In the genomic region with DNA sequence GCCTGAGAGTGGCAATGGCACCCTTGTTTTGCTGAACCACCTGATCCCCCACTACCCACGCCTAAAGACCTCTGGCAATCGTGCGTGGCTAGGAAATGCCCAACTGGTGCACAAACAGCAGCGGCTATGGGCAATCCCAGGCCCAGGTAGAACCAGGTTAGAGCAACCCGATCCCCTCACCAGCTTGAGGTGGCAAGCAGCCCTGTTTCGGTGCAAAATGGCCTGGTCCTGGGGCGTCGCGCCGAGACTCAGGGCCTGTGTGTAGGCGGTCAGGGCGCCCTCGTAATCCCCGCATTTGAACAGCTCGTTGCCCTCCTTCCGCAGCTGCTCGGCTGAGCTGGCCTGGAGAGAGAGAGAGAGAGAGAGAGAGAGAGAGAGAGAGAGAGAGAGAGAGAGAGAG, we compare ENCODE assay signal across 7 mouse cellular contexts. TPM values are rescaled to one million over a fixed set of nuclear protein-coding genes. Genes with fewer than 3 reads are reported as not detected.
A peak's percentile ranks its signal among the peaks of the same experiment; 100 is the strongest.
DNase-seq lines count a peak whose midpoint lies in the region; ATAC-seq and TF ChIP-seq lines count a peak whose summit lies in the region.

No protein-coding gene starts in this region.

- WGBS in embryonic facial prominence, embryonic 11.5 days, result 7% methylated on average over 17 of the region's 17 CpGs
- WGBS in hindbrain, embryonic 13.5 days, result 5% methylated on average over 17 of the region's 17 CpGs
- 15% methylated on average over 17 of the region's 17 CpGs for WGBS in liver, embryonic 13.5 days (ENCODE audit: insufficient replicate concordance)
- 10% methylated on average over 15 of the region's 17 CpGs for WGBS in neural tube, embryonic 11.5 days

- peak; percentile 33 for DNase-seq in 416B (ENCODE audit: low read depth)
- peak; percentile 26 for DNase-seq in embryonic facial prominence, embryonic 11.5 days (ENCODE audit: low spot score)
- peak; percentile 29 for DNase-seq in liver, embryonic 13.5 days
- DNase-seq in neural tube, embryonic 11.5 days (ENCODE audit: low spot score), result peak; percentile 30
- no peak for DNase-seq in urinary bladder, postnatal 14 days (ENCODE audit: low spot score)

- H3K4me3 ChIP-seq in C2C12 (ENCODE audit: insufficient read depth, poor library complexity, severe bottlenecking), result peak overlapping the region; percentile 44
- peak overlapping the region; percentile 66 for H3K4me3 ChIP-seq in embryonic facial prominence, embryonic 11.5 days (ENCODE audit: low read depth, low read length)
- peak overlapping the region; percentile 64 for H3K4me3 ChIP-seq in hindbrain, embryonic 13.5 days
- H3K4me3 ChIP-seq in liver, embryonic 13.5 days (replicated peaks), result peak overlapping the region; percentile 72
- H3K4me3 ChIP-seq in neural tube, embryonic 11.5 days (ENCODE audit: low read depth, low read length), result peak overlapping the region; percentile 59

- H3K79me2 ChIP-seq in C2C12 (ENCODE audit: control insufficient read depth, insufficient read depth), result peaks cover 17% of the 10 kb centered on the region

- H3K9ac ChIP-seq in embryonic facial prominence, embryonic 11.5 days (replicated peaks; ENCODE audit: low read length), result peak overlapping the region; percentile 66
- H3K9ac ChIP-seq in hindbrain, embryonic 13.5 days, result peak overlapping the region; percentile 90
- peak overlapping the region; percentile 80 for H3K9ac ChIP-seq in liver, embryonic 13.5 days
- peak overlapping the region; percentile 69 for H3K9ac ChIP-seq in neural tube, embryonic 11.5 days (ENCODE audit: low read length)

- no peak for TF ChIP-seq CTCF in C2C12 (IDR thresholded peaks at IDR 0.05; ENCODE audit: control insufficient read depth, insufficient read depth, insufficient read length)

- no peaks in the 10 kb centered on the region; the same call in 1 of the 2 replicates for H3K4me1 ChIP-seq in embryonic facial prominence, embryonic 11.5 days (ENCODE audit: control insufficient read depth, insufficient read depth, low read length)
- H3K4me1 ChIP-seq in hindbrain, embryonic 13.5 days (replicated peaks), result peaks cover 74% of the 10 kb centered on the region
- H3K4me1 ChIP-seq in liver, embryonic 13.5 days (replicated peaks), result peaks cover 51% of the 10 kb centered on the region
- H3K4me1 ChIP-seq in neural tube, embryonic 11.5 days (ENCODE audit: control insufficient read depth, insufficient read depth, low read length), result peaks cover 15% of the 10 kb centered on the region

- H3K27ac ChIP-seq in embryonic facial prominence, embryonic 11.5 days (replicated peaks; ENCODE audit: low read depth, low read length), result no peak overlapping the region
- H3K27ac ChIP-seq in hindbrain, embryonic 13.5 days, result peak overlapping the region; percentile 90
- H3K27ac ChIP-seq in liver, embryonic 13.5 days, result peak overlapping the region; percentile 55
- peak overlapping the region; percentile 34; the same call in 1 of the 2 replicates for H3K27ac ChIP-seq in neural tube, embryonic 11.5 days (ENCODE audit: low read depth, low read length)

- H3K79me3 ChIP-seq in C2C12 (ENCODE audit: low read depth), result peaks cover 4% of the 10 kb centered on the region

- H3ac ChIP-seq in C2C12 (ENCODE audit: control insufficient read depth, insufficient read length, low read depth), result peak overlapping the region; percentile 92

- no peaks in the 10 kb centered on the region for H3K9me3 ChIP-seq in embryonic facial prominence, embryonic 11.5 days (replicated peaks; ENCODE audit: control insufficient read depth, low read length)
- no peaks in the 10 kb centered on the region for H3K9me3 ChIP-seq in hindbrain, embryonic 13.5 days
- H3K9me3 ChIP-seq in liver, embryonic 13.5 days (replicated peaks), result no peaks in the 10 kb centered on the region
- H3K9me3 ChIP-seq in neural tube, embryonic 11.5 days (ENCODE audit: control insufficient read depth, low read length), result no peaks in the 10 kb centered on the region

- H3K27me3 ChIP-seq in C2C12 (ENCODE audit: control insufficient read depth, insufficient read depth, insufficient read length), result no peaks in the 10 kb centered on the region
- no peaks in the 10 kb centered on the region for H3K27me3 ChIP-seq in embryonic facial prominence, embryonic 11.5 days (ENCODE audit: control insufficient read depth, insufficient read depth, low read length)
- no peaks in the 10 kb centered on the region for H3K27me3 ChIP-seq in hindbrain, embryonic 13.5 days
- H3K27me3 ChIP-seq in liver, embryonic 13.5 days, result no peaks in the 10 kb centered on the region
- no peaks in the 10 kb centered on the region for H3K27me3 ChIP-seq in neural tube, embryonic 11.5 days (ENCODE audit: control insufficient read depth, insufficient read depth, low read length)

- peak overlapping the region; percentile 86 for H3K4me2 ChIP-seq in embryonic facial prominence, embryonic 11.5 days (ENCODE audit: low read depth, low read length)
- H3K4me2 ChIP-seq in hindbrain, embryonic 13.5 days, result peak overlapping the region; percentile 95
- H3K4me2 ChIP-seq in liver, embryonic 13.5 days, result peak overlapping the region; percentile 87
- H3K4me2 ChIP-seq in neural tube, embryonic 11.5 days (ENCODE audit: low read depth), result peak overlapping the region; percentile 87

- ATAC-seq in embryonic facial prominence, embryonic 11.5 days (replicated peaks; ENCODE audit: insufficient number of reproducible peaks, low FRiP score, low TSS enrichment, low read depth), result no peak
- no peak for ATAC-seq in hindbrain, embryonic 13.5 days (ENCODE audit: low FRiP score)
- no peak for ATAC-seq in liver, embryonic 13.5 days (ENCODE audit: low read depth)
- no peak for ATAC-seq in neural tube, embryonic 11.5 days (ENCODE audit: insufficient read depth, low FRiP score, low TSS enrichment)

- peaks cover 30% of the 10 kb centered on the region for H3K36me3 ChIP-seq in C2C12 (ENCODE audit: control insufficient read depth, insufficient read depth)
- peaks cover 10% of the 10 kb centered on the region for H3K36me3 ChIP-seq in embryonic facial prominence, embryonic 11.5 days (replicated peaks; ENCODE audit: control insufficient read depth, insufficient read depth, low read depth, low read length)
- H3K36me3 ChIP-seq in hindbrain, embryonic 13.5 days, result peaks cover 35% of the 10 kb centered on the region
- peaks cover 30% of the 10 kb centered on the region for H3K36me3 ChIP-seq in liver, embryonic 13.5 days
- peaks cover 19% of the 10 kb centered on the region for H3K36me3 ChIP-seq in neural tube, embryonic 11.5 days (ENCODE audit: control insufficient read depth, insufficient read depth, low read length)

TF ChIP-seq in C2C12, 6 proteins besides CTCF, POLR2A, EP300 and RAD21:
- TF ChIP-seq FOSL1 (IDR thresholded peaks at IDR 0.05; ENCODE audit: insufficient read depth, low read length, poor library complexity, severe bottlenecking) (no peak), USF1 (IDR thresholded peaks at IDR 0.05; ENCODE audit: low read depth) (no peak), MAX (IDR thresholded peaks at IDR 0.05) (no peak), CEBPB (IDR thresholded peaks at IDR 0.05; ENCODE audit: low read depth) (no peak), MYOG (IDR thresholded peaks at IDR 0.05; ENCODE audit: control insufficient read depth, extremely low read depth, insufficient read length) (no peak)

RNA-seq across cellular contexts. Expression of a gene that starts 1.4 kb away (rescaled TPM):
- 46.9 TPM for polyA plus RNA-seq in C2C12 (2012; fragmentation: generic; extraction: Trizol)
- 26.5 and 31.1 TPM in 2 replicates for polyA plus RNA-seq in embryonic facial prominence, embryonic 11.5 days (2014; fragmentation: Nextera tagmentation; extraction: Ambion mirVana)
- polyA plus RNA-seq in hindbrain, embryonic 13.5 days (2015; fragmentation: Nextera tagmentation; extraction: Ambion mirVana), result 55.5 and 61.5 TPM in 2 replicates
- 10.3 and 11.5 TPM in 2 replicates for polyA plus RNA-seq in liver, embryonic 13.5 days (2015; fragmentation: Nextera tagmentation; extraction: Ambion mirVana)
- 36.2 and 36.8 TPM in 2 replicates for polyA plus RNA-seq in neural tube, embryonic 11.5 days (2014; fragmentation: Nextera tagmentation; extraction: Ambion mirVana)

RNA-seq across cellular contexts. Expression of a gene that starts 3.5 kb away (rescaled TPM):
- 55.9 TPM for polyA plus RNA-seq in C2C12 (2012; fragmentation: generic; extraction: Trizol)
- 25.7 and 28.4 TPM in 2 replicates for polyA plus RNA-seq in embryonic facial prominence, embryonic 11.5 days (2014; fragmentation: Nextera tagmentation; extraction: Ambion mirVana)
- 19.6 and 21.4 TPM in 2 replicates for polyA plus RNA-seq in hindbrain, embryonic 13.5 days (2015; fragmentation: Nextera tagmentation; extraction: Ambion mirVana)
- 3.8 and 4.2 TPM in 2 replicates for polyA plus RNA-seq in liver, embryonic 13.5 days (2015; fragmentation: Nextera tagmentation; extraction: Ambion mirVana)
- polyA plus RNA-seq in neural tube, embryonic 11.5 days (2014; fragmentation: Nextera tagmentation; extraction: Ambion mirVana), result 22.1 and 26.3 TPM in 2 replicates

RNA-seq across cellular contexts. Expression of a gene that starts 15.1 kb away (rescaled TPM):
- 7.0 TPM for polyA plus RNA-seq in C2C12 (2012; fragmentation: generic; extraction: Trizol)
- polyA plus RNA-seq in embryonic facial prominence, embryonic 11.5 days (2014; fragmentation: Nextera tagmentation; extraction: Ambion mirVana), result 7.5 and 8.4 TPM in 2 replicates
- 14.5 and 16.1 TPM in 2 replicates for polyA plus RNA-seq in hindbrain, embryonic 13.5 days (2015; fragmentation: Nextera tagmentation; extraction: Ambion mirVana)
- polyA plus RNA-seq in liver, embryonic 13.5 days (2015; fragmentation: Nextera tagmentation; extraction: Ambion mirVana), result 3.3 and 3.4 TPM in 2 replicates
- polyA plus RNA-seq in neural tube, embryonic 11.5 days (2014; fragmentation: Nextera tagmentation; extraction: Ambion mirVana), result 12.0 and 12.8 TPM in 2 replicates

RNA-seq across cellular contexts. Expression of a gene that starts 31.8 kb away (rescaled TPM):
- 21.5 TPM for polyA plus RNA-seq in C2C12 (2012; fragmentation: generic; extraction: Trizol)
- polyA plus RNA-seq in embryonic facial prominence, embryonic 11.5 days (2014; fragmentation: Nextera tagmentation; extraction: Ambion mirVana), result 6.6 and 9.3 TPM in 2 replicates
- 20.8 and 23.4 TPM in 2 replicates for polyA plus RNA-seq in hindbrain, embryonic 13.5 days (2015; fragmentation: Nextera tagmentation; extraction: Ambion mirVana)
- 2.2 and 2.6 TPM in 2 replicates for polyA plus RNA-seq in liver, embryonic 13.5 days (2015; fragmentation: Nextera tagmentation; extraction: Ambion mirVana)
- polyA plus RNA-seq in neural tube, embryonic 11.5 days (2014; fragmentation: Nextera tagmentation; extraction: Ambion mirVana), result 9.7 and 11.2 TPM in 2 replicates

RNA-seq across cellular contexts. Expression of a gene that starts 45.1 kb away (rescaled TPM):
- 55.1 TPM for polyA plus RNA-seq in C2C12 (2012; fragmentation: generic; extraction: Trizol)
- polyA plus RNA-seq in embryonic facial prominence, embryonic 11.5 days (2014; fragmentation: Nextera tagmentation; extraction: Ambion mirVana), result 154 and 172 TPM in 2 replicates
- 43.5 and 46.8 TPM in 2 replicates for polyA plus RNA-seq in hindbrain, embryonic 13.5 days (2015; fragmentation: Nextera tagmentation; extraction: Ambion mirVana)
- 114 and 130 TPM in 2 replicates for polyA plus RNA-seq in liver, embryonic 13.5 days (2015; fragmentation: Nextera tagmentation; extraction: Ambion mirVana)
- polyA plus RNA-seq in neural tube, embryonic 11.5 days (2014; fragmentation: Nextera tagmentation; extraction: Ambion mirVana), result 179 and 183 TPM in 2 replicates
